Mouse (Mus musculus): Measurements from ENCODE around the gene Zfp866. TPM values are rescaled to one million over a fixed set of nuclear protein-coding genes. Genes with fewer than 3 reads are reported as not detected.

Gene Zfp866
- polyA plus RNA-seq (2016; fragmentation: Nextera tagmentation; extraction: Ambion mirVana) = 35.2 and 37.2 TPM in 2 replicates

DNA sequence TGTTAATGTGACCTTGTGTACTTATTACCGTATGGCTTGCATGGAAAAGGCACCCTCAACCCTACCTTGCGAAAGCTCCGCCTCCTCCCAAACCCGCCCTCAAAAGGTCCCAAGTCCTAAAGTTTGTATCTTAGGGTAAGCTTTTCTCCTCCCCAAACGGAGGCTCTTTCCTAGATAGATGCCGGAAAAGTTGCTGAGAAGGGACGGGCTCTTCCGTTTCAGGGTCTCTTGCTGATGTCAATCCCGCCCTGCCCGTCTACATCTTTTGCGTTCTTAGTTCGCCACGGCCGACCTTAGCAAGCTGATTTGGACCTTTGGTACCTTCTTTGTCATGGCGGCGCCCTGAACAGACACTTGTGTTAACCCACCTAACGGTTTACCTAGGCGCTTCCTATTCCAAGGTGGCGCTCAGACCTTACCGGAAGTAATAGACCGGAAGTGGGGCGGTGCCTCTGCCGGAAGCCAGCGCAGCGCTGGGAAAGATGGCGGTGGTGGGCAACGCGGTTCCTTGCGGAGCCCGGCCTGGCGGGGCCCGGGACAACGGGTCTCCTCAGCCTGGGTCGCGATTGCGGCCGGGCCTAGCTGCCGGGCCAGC is at the start of gene Zfp866, which contains the start of gene Atp13a1:
Gene Zfp866, minus strand, starts transcription at position 406 of the 595 bp plus-strand sequence.
Gene Atp13a1, plus strand, starts transcription at position 391 of the 595 bp plus-strand sequence.
- Histone ChIP-seq H3K27me3 (ENCODE audit: low read depth, poor library complexity, severe bottlenecking) (no peaks in the 10 kb centered on the region), H3K27ac (replicated peaks) (peak within 1 kb of the TSS; percentile 96), H3K9me3 (replicated peaks) (no peaks in the 10 kb centered on the region), H3K4me3 (peak within 1 kb of the TSS; percentile 84), H3K36me3 (peaks cover 34% of the 10 kb centered on the region), H3K4me1 (peaks cover 34% of the 10 kb centered on the region)
- WGBS = under 1% methylated on average over 38 of the region's 38 CpGs
- peak; percentile 91 for DNase-seq (ENCODE audit: low spot score)

DNA sequence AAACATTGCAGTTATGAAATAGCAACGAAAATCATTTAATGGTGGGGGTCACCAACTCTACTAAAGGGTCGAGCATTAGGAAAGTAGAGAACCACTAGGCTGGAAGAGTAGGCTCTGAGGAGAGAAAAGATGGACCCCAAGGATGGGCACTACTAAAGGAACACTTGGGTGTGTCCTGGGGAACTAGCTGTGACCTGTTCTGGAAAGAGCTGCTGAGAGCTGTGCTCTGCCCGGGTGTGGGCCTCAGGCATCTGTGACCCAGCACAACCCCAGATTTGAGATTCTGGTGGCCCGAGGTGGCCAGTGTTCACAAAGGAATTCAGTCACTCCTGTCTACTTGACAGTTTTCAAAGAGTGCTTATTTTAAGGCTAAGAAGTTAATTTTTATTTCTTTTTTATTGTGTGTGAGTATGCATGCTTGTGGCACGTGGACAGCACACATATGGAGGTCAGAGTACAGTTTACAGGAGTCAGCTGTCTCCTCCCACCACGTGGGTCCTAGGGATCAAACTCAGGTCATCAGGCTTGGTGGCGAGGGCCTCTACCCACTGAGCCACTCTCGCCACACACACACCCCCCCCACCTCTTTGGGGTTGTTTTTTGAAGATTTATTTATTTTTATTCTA is 46.2 kb upstream of the Zfp866 start:
- no peak overlapping the region for H3K4me3 ChIP-seq
- H3K4me1 ChIP-seq = peaks cover 16% of the 10 kb centered on the region
- no peaks in the 10 kb centered on the region for H3K9me3 ChIP-seq (replicated peaks)
- WGBS = 84% methylated on average over 8 of the region's 8 CpGs
- H3K27me3 ChIP-seq (ENCODE audit: low read depth, poor library complexity, severe bottlenecking) = no peaks in the 10 kb centered on the region
- DNase-seq (ENCODE audit: low spot score) = no peak
- no peak overlapping the region for H3K27ac ChIP-seq (replicated peaks)
- H3K36me3 ChIP-seq = peaks cover 49% of the 10 kb centered on the region

GRCm38 (mm10) chr8:69832298-69832853 is 41.4 kb upstream of the Zfp866 start, which contains the start of gene Pbx4:
TSS of gene Pbx4 (plus strand) at chr8:69832491.
- peaks cover 25% of the 10 kb centered on the region for H3K4me1 ChIP-seq
- no peaks in the 10 kb centered on the region for H3K9me3 ChIP-seq (replicated peaks)
- peak; percentile 97 for DNase-seq (ENCODE audit: low spot score)
- H3K36me3 ChIP-seq = peaks cover 37% of the 10 kb centered on the region
- H3K27me3 ChIP-seq (ENCODE audit: low read depth, poor library complexity, severe bottlenecking) = no peaks in the 10 kb centered on the region
- WGBS = 1% methylated on average over 38 of the region's 38 CpGs
- H3K27ac ChIP-seq (replicated peaks) = peak within 1 kb of the TSS; percentile 92
- peak within 1 kb of the TSS; percentile 74 for H3K4me3 ChIP-seq

DNA sequence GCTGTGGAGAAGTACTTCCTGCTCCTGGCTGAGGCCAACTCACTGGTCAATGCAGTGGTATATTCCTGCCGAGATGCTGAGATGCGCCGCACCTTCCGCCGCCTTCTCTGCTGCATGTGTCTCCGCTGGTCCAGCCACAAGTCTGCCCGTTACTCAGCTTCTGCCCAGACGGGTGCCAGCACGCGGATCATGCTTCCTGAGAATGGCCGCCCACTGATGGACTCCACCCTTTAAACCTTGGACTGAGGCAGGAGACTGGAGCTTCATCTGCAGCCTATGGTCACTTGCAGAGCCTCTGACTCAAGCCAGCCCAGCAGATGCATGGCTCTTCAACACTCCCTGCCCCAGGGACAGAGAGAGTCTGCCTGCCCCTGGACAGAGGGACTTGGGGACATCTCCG is 35.4 kb upstream of the Zfp866 start:
- H3K4me1 ChIP-seq = peaks cover 44% of the 10 kb centered on the region
- no peak for DNase-seq (ENCODE audit: low spot score)
- no peak overlapping the region for H3K4me3 ChIP-seq
- H3K9me3 ChIP-seq (replicated peaks) = no peaks in the 10 kb centered on the region
- H3K36me3 ChIP-seq = peaks cover 62% of the 10 kb centered on the region
- 94% methylated on average over 12 of the region's 12 CpGs for WGBS
- H3K27ac ChIP-seq (replicated peaks) = no peak overlapping the region
- peaks cover 14% of the 10 kb centered on the region for H3K27me3 ChIP-seq (ENCODE audit: low read depth, poor library complexity, severe bottlenecking)

- Histone ChIP-seq H3K27me3 (ENCODE audit: low read depth, poor library complexity, severe bottlenecking) (peaks cover 33% of the 10 kb centered on the region), H3K9me3 (replicated peaks) (no peaks in the 10 kb centered on the region), H3K4me1 (peaks cover 44% of the 10 kb centered on the region), H3K4me3 (peak within 1 kb of the TSS; percentile 71), H3K27ac (replicated peaks) (peak within 1 kb of the TSS; percentile 88), H3K36me3 (peaks cover 55% of the 10 kb centered on the region)
- peak; percentile 80 for DNase-seq (ENCODE audit: low spot score)
- under 1% methylated on average over 32 of the region's 35 CpGs for WGBS
These were observed 31.6 kb upstream of the Zfp866 start, which contains the start of gene Lpar2 for GRCm38 (mm10) chr8:69822386-69823191. TSS of gene Lpar2 (plus strand) at chr8:69822429.

- Histone ChIP-seq H3K27ac (replicated peaks) (peak overlapping the region; percentile 88), H3K4me3 (peak overlapping the region; percentile 71), H3K36me3 (peaks cover 55% of the 10 kb centered on the region), H3K27me3 (ENCODE audit: low read depth, poor library complexity, severe bottlenecking) (peaks cover 33% of the 10 kb centered on the region), H3K9me3 (replicated peaks) (no peaks in the 10 kb centered on the region), H3K4me1 (peaks cover 44% of the 10 kb centered on the region)
- DNase-seq (ENCODE audit: low spot score) = peak; percentile 75
- under 1% methylated on average over 16 of the region's 22 CpGs for WGBS
These were observed 31.0 kb upstream of the Zfp866 start for GRCm38 (mm10) chr8:69821971-69822385.

DNA sequence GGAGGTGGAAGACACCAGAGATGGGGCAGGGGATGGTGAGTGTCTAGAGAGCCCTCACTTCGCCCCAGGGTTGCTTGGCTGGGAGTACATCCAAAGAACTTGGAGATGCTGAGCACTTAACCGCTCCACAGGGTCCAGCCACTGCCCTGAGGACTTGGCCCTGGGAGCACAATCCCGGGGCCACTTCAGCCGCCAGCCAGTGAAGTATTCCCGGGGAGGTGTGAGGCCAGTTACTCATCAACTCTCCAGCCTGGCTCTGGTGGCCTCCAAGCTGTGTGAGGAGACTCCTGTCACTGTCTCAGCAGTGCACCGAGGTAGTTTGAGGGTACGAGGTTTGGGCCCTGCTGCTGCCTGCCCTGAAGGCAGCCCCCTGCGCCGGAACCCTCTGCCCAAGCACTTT is 29.5 kb upstream of the Zfp866 start:
- DNase-seq (ENCODE audit: low spot score) = no peak
- peaks cover 56% of the 10 kb centered on the region for H3K36me3 ChIP-seq

DNA sequence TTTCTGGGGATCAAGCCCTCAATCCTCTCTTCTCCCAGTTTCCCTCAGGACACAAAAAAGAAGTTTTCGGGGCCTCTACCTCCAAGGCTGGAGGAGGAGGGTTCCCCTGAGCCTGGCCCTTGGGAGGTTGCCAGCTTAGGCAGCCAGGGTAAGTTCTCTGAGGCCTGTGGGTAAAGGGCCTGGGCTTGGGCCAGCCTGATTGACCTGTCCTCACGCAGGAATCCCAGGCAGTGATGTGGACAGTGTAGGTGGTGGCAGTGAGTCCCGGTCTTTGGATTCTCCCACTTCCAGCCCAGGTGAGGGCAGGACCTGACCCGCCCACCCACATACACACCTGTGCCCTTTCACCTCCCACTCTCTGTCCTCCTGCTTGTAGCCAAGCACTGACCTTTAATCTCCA is 24.4 kb upstream of the Zfp866 start:
- H3K9me3 ChIP-seq (replicated peaks) = no peaks in the 10 kb centered on the region
- peaks cover 65% of the 10 kb centered on the region for H3K36me3 ChIP-seq
- no peak overlapping the region for H3K27ac ChIP-seq (replicated peaks)
- H3K4me1 ChIP-seq = peaks cover 9% of the 10 kb centered on the region; the same call in 1 of the 2 replicates
- DNase-seq (ENCODE audit: low spot score) = no peak
- no peak overlapping the region for H3K4me3 ChIP-seq
- peaks cover 10% of the 10 kb centered on the region for H3K27me3 ChIP-seq (ENCODE audit: low read depth, poor library complexity, severe bottlenecking)
- WGBS = 95% methylated on average over 4 of the region's 4 CpGs

More for the DNA sequence above, 29.5 kb upstream of the Zfp866 start:
- Histone ChIP-seq H3K4me3 (no peak overlapping the region), H3K4me1 (peaks cover 51% of the 10 kb centered on the region), H3K9me3 (replicated peaks) (no peaks in the 10 kb centered on the region), H3K27ac (replicated peaks) (no peak overlapping the region), H3K27me3 (ENCODE audit: low read depth, poor library complexity, severe bottlenecking) (peaks cover 33% of the 10 kb centered on the region)
- WGBS = 83% methylated on average over 9 of the region's 9 CpGs

DNA sequence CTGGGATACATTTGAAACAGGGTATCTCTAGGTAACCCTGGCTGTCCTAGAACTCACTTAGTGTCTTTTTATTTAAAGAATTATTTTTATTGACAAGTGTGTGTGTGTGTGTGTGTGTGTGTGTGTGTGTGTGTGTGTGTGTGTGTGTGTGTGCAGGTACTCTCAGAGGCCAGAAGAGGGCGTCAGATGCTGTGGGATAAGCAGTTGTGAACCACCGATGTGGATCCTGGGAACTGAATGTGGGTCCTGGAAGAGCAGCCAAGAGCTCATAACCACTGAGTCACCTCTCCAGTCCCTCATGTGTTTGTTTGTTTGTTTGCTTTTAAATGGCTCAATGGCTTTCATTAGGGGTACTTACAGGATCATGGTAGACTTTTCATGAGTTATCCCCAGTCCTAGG is 23.9 kb upstream of the Zfp866 start:
- Histone ChIP-seq H3K27me3 (ENCODE audit: low read depth, poor library complexity, severe bottlenecking) (peaks cover 5% of the 10 kb centered on the region), H3K9me3 (replicated peaks) (no peaks in the 10 kb centered on the region), H3K36me3 (peaks cover 63% of the 10 kb centered on the region), H3K4me3 (no peak overlapping the region), H3K27ac (replicated peaks) (no peak overlapping the region), H3K4me1 (peaks cover 9% of the 10 kb centered on the region; the same call in 1 of the 2 replicates)
- no peak for DNase-seq (ENCODE audit: low spot score)
- WGBS = 87% methylated on average over 2 of the region's 2 CpGs

DNA sequence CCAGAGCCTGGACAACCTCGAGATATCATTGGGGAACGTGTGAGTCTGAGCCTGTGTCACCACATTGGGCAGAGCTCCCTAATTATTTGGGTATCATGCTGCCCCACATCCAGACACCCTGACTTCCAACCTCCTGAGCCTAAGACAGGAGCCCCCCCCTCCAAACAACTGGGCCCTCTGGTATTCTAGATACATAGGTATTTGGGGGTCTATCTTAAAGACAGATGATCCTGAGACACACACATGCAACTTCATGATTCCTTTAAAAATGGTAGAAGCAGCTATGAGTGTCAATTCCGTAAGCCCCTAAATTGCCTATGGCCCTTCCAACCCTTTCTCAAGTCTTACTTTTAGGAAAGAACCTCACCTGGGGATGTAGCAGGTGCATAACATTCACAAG is 18.8 kb upstream of the Zfp866 start:
- no peaks in the 10 kb centered on the region for H3K9me3 ChIP-seq (replicated peaks)
- H3K27me3 ChIP-seq (ENCODE audit: low read depth, poor library complexity, severe bottlenecking) = no peaks in the 10 kb centered on the region
- no peak overlapping the region for H3K4me3 ChIP-seq
- H3K27ac ChIP-seq (replicated peaks) = no peak overlapping the region
- DNase-seq (ENCODE audit: low spot score) = no peak
- H3K36me3 ChIP-seq = peaks cover 61% of the 10 kb centered on the region
- 67% methylated on average over 3 of the region's 3 CpGs for WGBS
- H3K4me1 ChIP-seq = peaks cover 17% of the 10 kb centered on the region

- Histone ChIP-seq H3K9me3 (replicated peaks) (no peaks in the 10 kb centered on the region), H3K4me1 (peaks cover 17% of the 10 kb centered on the region), H3K27ac (replicated peaks) (peak overlapping the region; percentile 69), H3K27me3 (ENCODE audit: low read depth, poor library complexity, severe bottlenecking) (no peaks in the 10 kb centered on the region), H3K36me3 (peaks cover 60% of the 10 kb centered on the region), H3K4me3 (peak overlapping the region; percentile 65)
- 4% methylated on average over 23 of the region's 23 CpGs for WGBS
- DNase-seq (ENCODE audit: low spot score) = peak; percentile 24
These were observed 18.0 kb upstream of the Zfp866 start for GRCm38 (mm10) chr8:69808864-69809403.

Measured in midbrain, embryonic 10.5 days (tissue).